Mouse (Mus musculus) myocyte (in vitro differentiated cells): Measurements from ENCODE around the gene Gmppb. TPM values are rescaled to one million over a fixed set of nuclear protein-coding genes. Genes with fewer than 3 reads are reported as not detected.

Source experiments
- H3K27me3 ChIP-seq: one replicate; pipeline ENCODE4 v1.6.1; 2011; ENCODE audit not compliant: control insufficient read depth, insufficient read depth, insufficient read length
- H3K36me3 ChIP-seq: one replicate; pipeline ENCODE4 v1.6.1; 2011; ENCODE audit not compliant: control insufficient read depth, insufficient read depth
- H3K4me2 ChIP-seq: one replicate; pipeline ENCODE4 v1.6.1; 2011; ENCODE audit warnings: low read depth, control low read depth
- H3K4me3 ChIP-seq: one replicate; pipeline ENCODE4 v1.5.1; 2011; ENCODE audit warnings: mild to moderate bottlenecking, control low read depth, moderate library complexity
- H3K79me2 ChIP-seq: one replicate; pipeline ENCODE4 v1.6.1; 2011; ENCODE audit not compliant: control insufficient read depth, insufficient read depth
- H3ac ChIP-seq: one replicate; pipeline ENCODE4 v1.6.1; 2011; ENCODE audit not compliant: control insufficient read depth, insufficient read length
- CEBPB ChIP-seq: IDR thresholded peaks from 2 replicates; pipeline ENCODE4 v1.6.1; 2011; ENCODE audit warnings: mild to moderate bottlenecking, moderate library complexity; ENCODE audit not compliant: poor library complexity, insufficient read depth, severe bottlenecking
- E2F4 ChIP-seq: IDR thresholded peaks from one replicate; pipeline ENCODE4 v1.6.1; 2011; ENCODE audit warnings: mild to moderate bottlenecking, control low read depth, moderate library complexity; ENCODE audit not compliant: insufficient read depth
- MAX ChIP-seq: IDR thresholded peaks from one replicate; pipeline ENCODE4 v1.6.1; 2011; ENCODE audit warnings: low read depth, mild to moderate bottlenecking, control low read depth
- MYOD1 ChIP-seq, 3 experiments: IDR thresholded peaks; one replicate each; pipeline ENCODE4 v1.6.1; 2011; ENCODE audit warnings: control low read depth in 2 of 3, low read depth in 2 of 3, mild to moderate bottlenecking in 2 of 3, moderate library complexity in 1 of 3; ENCODE audit not compliant: insufficient read length in 2 of 3, control insufficient read depth in 1 of 3
- MYOG ChIP-seq, 3 experiments: IDR thresholded peaks; one replicate each; pipeline ENCODE4 v1.6.1; 2011; ENCODE audit warnings: control low read depth in 2 of 3, low read depth in 2 of 3, mild to moderate bottlenecking in 2 of 3; ENCODE audit not compliant: insufficient read length in 2 of 3, control insufficient read depth in 1 of 3, insufficient read depth in 1 of 3
- POLR2A ChIP-seq: IDR thresholded peaks from one replicate; pipeline ENCODE4 v1.6.1; 2011; ENCODE audit warnings: low read depth, mild to moderate bottlenecking, control low read depth, moderate library complexity; ENCODE audit not compliant: insufficient read length
- POLR2AphosphoS2 ChIP-seq: IDR thresholded peaks from one replicate; pipeline ENCODE4 v1.6.1; 2011; ENCODE audit warnings: low read depth, control low read depth; ENCODE audit not compliant: insufficient read length
- REST ChIP-seq: IDR thresholded peaks from one replicate; pipeline ENCODE4 v1.6.1; 2011; ENCODE audit warnings: mild to moderate bottlenecking, control low read depth, moderate library complexity; ENCODE audit not compliant: insufficient read depth, insufficient read length
- SRF ChIP-seq: IDR thresholded peaks from one replicate; pipeline ENCODE4 v1.6.1; 2011; ENCODE audit warnings: low read depth; ENCODE audit not compliant: control insufficient read depth, insufficient read length
- TCF12 ChIP-seq: IDR thresholded peaks from one replicate; pipeline ENCODE4 v1.6.1; 2011; ENCODE audit warnings: mild to moderate bottlenecking, control low read depth; ENCODE audit not compliant: poor library complexity, insufficient read depth, severe bottlenecking
- TCF3 ChIP-seq: IDR thresholded peaks from one replicate; pipeline ENCODE4 v1.6.1; 2011; ENCODE audit warnings: low read depth, control low read depth; ENCODE audit not compliant: insufficient read length
- USF1 ChIP-seq: IDR thresholded peaks from one replicate; pipeline ENCODE4 v1.6.1; 2011; ENCODE audit warnings: low read depth, mild to moderate bottlenecking, control low read depth, moderate library complexity
- polyA plus RNA-seq: library from polyadenylated mRNA; unstranded; fragments of >200 nt; fragmentation: generic; extraction: Trizol; gene quantifications from one replicate; pipeline ENCODE4 v1.2.1, GENCODE M21; 2012; ENCODE audit warnings: missing spikeins

Gene Gmppb
- polyA plus RNA-seq, 1 experiment: 32.0 TPM

GRCm38 (mm10) chr9:108090611-108091120 lies 41.6 kb downstream of the Gmppb start:
- Histone ChIP-seq H3ac (no peak overlapping the region), H3K36me3 (peaks cover 5% of the 10 kb centered on the region), H3K79me2 (no peaks in the 10 kb centered on the region), H3K27me3 (no peaks in the 10 kb centered on the region), H3K4me2 (no peak overlapping the region), H3K4me3 (no peak overlapping the region)
- no peak for TF ChIP-seq SRF
- no peak for TF ChIP-seq REST
- no peak for TF ChIP-seq MAX
- no peak for TF ChIP-seq CEBPB
- TF ChIP-seq TCF3: no peak
- TF ChIP-seq E2F4: no peak
- no peak for TF ChIP-seq MYOG (IDR thresholded peaks at IDR 0.05; ENCODE audit: control insufficient read depth in 1 of 3, insufficient read depth in 1 of 3, insufficient read length in 2 of 3, low read depth in 2 of 3)
- TF ChIP-seq POLR2AphosphoS2: no peak
- no peak for TF ChIP-seq POLR2A
- TF ChIP-seq TCF12: no peak
- TF ChIP-seq USF1: no peak
- TF ChIP-seq MYOD1 (IDR thresholded peaks at IDR 0.05; ENCODE audit: control insufficient read depth in 1 of 3, insufficient read length in 2 of 3, low read depth in 2 of 3): no peak

- H3K27me3 ChIP-seq: no peaks in the 10 kb centered on the region
- peak overlapping the region; percentile 86 for H3K4me2 ChIP-seq
- H3K4me3 ChIP-seq: peak overlapping the region; percentile 66
- H3K36me3 ChIP-seq: no peaks in the 10 kb centered on the region
- TF ChIP-seq REST (no peak), MYOD1 (IDR thresholded peaks at IDR 0.05; ENCODE audit: control insufficient read depth in 1 of 3, insufficient read length in 2 of 3, low read depth in 2 of 3) (no peak), SRF (no peak), MAX (no peak), MYOG (IDR thresholded peaks at IDR 0.05; ENCODE audit: control insufficient read depth in 1 of 3, insufficient read depth in 1 of 3, insufficient read length in 2 of 3, low read depth in 2 of 3) (no peak), POLR2A (no peak), USF1 (no peak), E2F4 (no peak), TCF12 (no peak), TCF3 (no peak), POLR2AphosphoS2 (no peak), CEBPB (no peak)
- H3K79me2 ChIP-seq: no peaks in the 10 kb centered on the region
- H3ac ChIP-seq: peak overlapping the region; percentile 16
Observed at GRCm38 (mm10) chr9:108093586-108093985, 44.5 kb downstream of the Gmppb start.

GRCm38 (mm10) chr9:108094184-108094941 lies 45.3 kb downstream of the Gmppb start, which contains the start of gene Apeh:
Apeh (minus strand) TSS chr9:108094606.
- Histone ChIP-seq H3K36me3 (no peaks in the 10 kb centered on the region), H3K4me3 (peak within 1 kb of the TSS; percentile 66), H3K27me3 (no peaks in the 10 kb centered on the region), H3ac (peak within 1 kb of the TSS; percentile 16), H3K4me2 (peak within 1 kb of the TSS; percentile 100), H3K79me2 (no peaks in the 10 kb centered on the region)
- peak; percentile 69 for TF ChIP-seq POLR2A
- peak; percentile 39 for TF ChIP-seq POLR2AphosphoS2
- TF ChIP-seq REST: no peak
- TF ChIP-seq MAX: no peak
- no peak for TF ChIP-seq MYOG (IDR thresholded peaks at IDR 0.05; ENCODE audit: control insufficient read depth in 1 of 3, insufficient read depth in 1 of 3, insufficient read length in 2 of 3, low read depth in 2 of 3)

- peak overlapping the region; percentile 100 for H3K4me2 ChIP-seq
- no peaks in the 10 kb centered on the region for H3K27me3 ChIP-seq
- H3K79me2 ChIP-seq: no peaks in the 10 kb centered on the region
- no peak for TF ChIP-seq USF1
- peak; percentile 14 for TF ChIP-seq SRF
- no peak for TF ChIP-seq CEBPB
- no peaks in the 10 kb centered on the region for H3K36me3 ChIP-seq
- H3ac ChIP-seq: peak overlapping the region; percentile 16
- peak overlapping the region; percentile 66 for H3K4me3 ChIP-seq
Observed at GRCm38 (mm10) chr9:108094998-108095411, 46.0 kb downstream of the Gmppb start.

- H3K4me2 ChIP-seq: peak overlapping the region; percentile 100
- no peak for TF ChIP-seq CEBPB
- no peak for TF ChIP-seq MYOG (IDR thresholded peaks at IDR 0.05; ENCODE audit: control insufficient read depth in 1 of 3, insufficient read depth in 1 of 3, insufficient read length in 2 of 3, low read depth in 2 of 3)
- H3K27me3 ChIP-seq: no peaks in the 10 kb centered on the region
- H3ac ChIP-seq: peak overlapping the region; percentile 16
- peak overlapping the region; percentile 66 for H3K4me3 ChIP-seq
- no peaks in the 10 kb centered on the region for H3K79me2 ChIP-seq
- no peaks in the 10 kb centered on the region for H3K36me3 ChIP-seq
Observed at GRCm38 (mm10) chr9:108095518-108095917, 46.5 kb downstream of the Gmppb start.
